Mouse (Mus musculus) Muller cell, postnatal 12 days (primary cell): ENCODE results near the gene Gfra1.
A peak's percentile ranks its signal among the peaks of the same experiment; 100 is the strongest.

Source experiments
- DNase-seq: peaks from one replicate; pipeline ENCODE4 v3.0.0-alpha.2; 2015; ENCODE audit errors: inconsistent ontology term

Gene Gfra1

GRCm38 (mm10) chr19:58259250-58259649, 196.5 kb downstream of the Gfra1 start:
- no peak for DNase-seq

- DNase-seq: no peak
Measured at GRCm38 (mm10) chr19:58256485-58256884, 199.2 kb downstream of the Gfra1 start.

- peak; percentile 71 for DNase-seq
Measured at GRCm38 (mm10) chr19:58255394-58255793, 200.3 kb downstream of the Gfra1 start.

- DNase-seq: peak; percentile 41
Measured at GRCm38 (mm10) chr19:58254172-58254571, 201.5 kb downstream of the Gfra1 start.

GRCm38 (mm10) chr19:58251698-58252097, 204.0 kb downstream of the Gfra1 start:
- DNase-seq: no peak

GRCm38 (mm10) chr19:58251095-58251494, 204.6 kb downstream of the Gfra1 start:
- DNase-seq: no peak

- DNase-seq: no peak
Measured at GRCm38 (mm10) chr19:58250237-58250636, 205.5 kb downstream of the Gfra1 start.

GRCm38 (mm10) chr19:58244148-58244547, 211.6 kb downstream of the Gfra1 start:
- DNase-seq: no peak

- no peak for DNase-seq
Measured at GRCm38 (mm10) chr19:58243604-58244003, 212.1 kb downstream of the Gfra1 start.

- DNase-seq: no peak
Measured at GRCm38 (mm10) chr19:58238325-58238724, 217.4 kb downstream of the Gfra1 start.

GRCm38 (mm10) chr19:58227725-58228124, 228.0 kb downstream of the Gfra1 start:
- no peak for DNase-seq

- peak; percentile 7 for DNase-seq
Measured at GRCm38 (mm10) chr19:58226882-58227281, 228.8 kb downstream of the Gfra1 start.

GRCm38 (mm10) chr19:58220061-58220831, 235.5 kb downstream of the Gfra1 start:
- peak; percentile 68 for DNase-seq

- peak; percentile 40 for DNase-seq
Measured at GRCm38 (mm10) chr19:58217591-58217990, 238.1 kb downstream of the Gfra1 start.

GRCm38 (mm10) chr19:58206496-58207044, 249.1 kb downstream of the Gfra1 start:
- no peak for DNase-seq

GRCm38 (mm10) chr19:58205470-58205869, 250.2 kb downstream of the Gfra1 start:
- no peak for DNase-seq

- no peak for DNase-seq
Measured at GRCm38 (mm10) chr19:58202627-58203026, 253.1 kb downstream of the Gfra1 start.

- no peak for DNase-seq
Measured at GRCm38 (mm10) chr19:58199679-58200078, 256.0 kb downstream of the Gfra1 start.

GRCm38 (mm10) chr19:58193733-58194456, 261.8 kb downstream of the Gfra1 start:
- no peak for DNase-seq

GRCm38 (mm10) chr19:58190947-58191346, 264.8 kb downstream of the Gfra1 start:
- DNase-seq: no peak

GRCm38 (mm10) chr19:58186558-58186957, 269.2 kb downstream of the Gfra1 start:
- DNase-seq: peak; percentile 13
